Mouse (Mus musculus): ENCODE results near the gene Sephs2. TPM values are rescaled to one million over a fixed set of nuclear protein-coding genes. Genes with fewer than 3 reads are reported as not detected.

Sephs2 gene
- polyA plus RNA-seq (2012; rRNA removed), result 19.5 and 24.6 TPM in 2 replicates

GRCm38 (mm10) chr7:127273925-127274789, at the start of gene Sephs2:
TSS of gene Sephs2 (minus strand) at chr7:127274055.

GRCm38 (mm10) chr7:127296098-127296497, 22.2 kb upstream of the Sephs2 start, which contains the start of gene Itgal:
TSS of gene Itgal (plus strand) at chr7:127296260.

GRCm38 (mm10) chr7:127260309-127261111, 13.3 kb downstream of the Sephs2 start, which contains the start of gene Dctpp1:
TSS of gene Dctpp1 (minus strand) at chr7:127260709.

GRCm38 (mm10) chr7:127243870-127244657, 29.8 kb downstream of the Sephs2 start, which contains the start of gene Zfp771:
TSS of gene Zfp771 (plus strand) at chr7:127244274.

GRCm38 (mm10) chr7:127232622-127233367, 41.1 kb downstream of the Sephs2 start, which contains the start of the genes Zfp553 and Sept1:
TSS of gene Zfp553 (plus strand) at chr7:127233061.
TSS of gene Sept1 (minus strand) at chr7:127233130.

Other genes starting within 250 kb of the Sephs2 start
- gene Maz, start 247.0 kb downstream of the Sephs2 start, polyA plus RNA-seq (2012; rRNA removed), result 393 and 433 TPM in 2 replicates
- 6.5 and 11.3 TPM in 2 replicates for gene Kif22, start 231.6 kb downstream of the Sephs2 start, polyA plus RNA-seq (2012; rRNA removed)
- gene Zg16, start 186.7 kb downstream of the Sephs2 start, polyA plus RNA-seq (2012; rRNA removed), result 4.6 and 8.5 TPM in 2 replicates
- 31.3 and 37.2 TPM in 2 replicates for gene AI467606, start 182.7 kb downstream of the Sephs2 start, polyA plus RNA-seq (2012; rRNA removed)
- gene Qprt, start 151.8 kb downstream of the Sephs2 start, polyA plus RNA-seq (2012; rRNA removed), result 2.5 and 3.0 TPM in 2 replicates
- gene Spn, start 136.2 kb downstream of the Sephs2 start, polyA plus RNA-seq (2012; rRNA removed), result 2.0 and 2.2 TPM in 2 replicates
- 22.5 and 27.3 TPM in 2 replicates for gene Cd2bp2, start 78.0 kb downstream of the Sephs2 start, polyA plus RNA-seq (2012; rRNA removed)
- 37.8 and 46.0 TPM in 2 replicates for gene Tbc1d10b, start 65.6 kb downstream of the Sephs2 start, polyA plus RNA-seq (2012; rRNA removed)
- gene Mylpf, start 65.2 kb downstream of the Sephs2 start, polyA plus RNA-seq (2012; rRNA removed), result 0.89 and 1.2 TPM in 2 replicates
- 30.4 and 32.0 TPM in 2 replicates for gene Zfp553, start 41.0 kb downstream of the Sephs2 start, polyA plus RNA-seq (2012; rRNA removed)
- 13.9 and 22.8 TPM in 2 replicates for gene Sept1, start 40.9 kb downstream of the Sephs2 start, polyA plus RNA-seq (2012; rRNA removed)
- gene Zfp771, start 29.8 kb downstream of the Sephs2 start, polyA plus RNA-seq (2012; rRNA removed), result 290 and 471 TPM in 2 replicates
- 82.3 and 102 TPM in 2 replicates for gene Dctpp1, start 13.3 kb downstream of the Sephs2 start, polyA plus RNA-seq (2012; rRNA removed)
- 4.3 and 4.5 TPM in 2 replicates for gene Itgal, start 22.2 kb upstream of the Sephs2 start, polyA plus RNA-seq (2012; rRNA removed)
- gene Zfp768, start 71.5 kb upstream of the Sephs2 start, polyA plus RNA-seq (2012; rRNA removed), result 48.6 and 54.8 TPM in 2 replicates
- 9.1 and 10.7 TPM in 2 replicates for gene Zfp747, start 102.0 kb upstream of the Sephs2 start, polyA plus RNA-seq (2012; rRNA removed)
- gene 9130019O22Rik, start 113.1 kb upstream of the Sephs2 start, polyA plus RNA-seq (2012; rRNA removed), result 4.5 and 4.6 TPM in 2 replicates
- 7.9 and 11.6 TPM in 2 replicates for gene E430018J23Rik, start 119.6 kb upstream of the Sephs2 start, polyA plus RNA-seq (2012; rRNA removed)
- 7.0 and 8.5 TPM in 2 replicates for gene Zfp764, start 132.8 kb upstream of the Sephs2 start, polyA plus RNA-seq (2012; rRNA removed)
- gene Zfp688, start 148.0 kb upstream of the Sephs2 start, polyA plus RNA-seq (2012; rRNA removed), result 34.3 and 36.2 TPM in 2 replicates
- gene Zfp689, start 175.1 kb upstream of the Sephs2 start, polyA plus RNA-seq (2012; rRNA removed), result 8.0 and 9.3 TPM in 2 replicates
- 62.6 and 76.9 TPM in 2 replicates for gene Prr14, start 185.6 kb upstream of the Sephs2 start, polyA plus RNA-seq (2012; rRNA removed)
- 21.3 and 27.7 TPM in 2 replicates for gene Fbrs, start 205.1 kb upstream of the Sephs2 start, polyA plus RNA-seq (2012; rRNA removed)
- gene Srcap, start 237.9 kb upstream of the Sephs2 start, polyA plus RNA-seq (2012; rRNA removed), result 33.9 and 44.8 TPM in 2 replicates
- 13.3 and 15.7 TPM in 2 replicates for gene Gm42715, start 245.5 kb upstream of the Sephs2 start, polyA plus RNA-seq (2012; rRNA removed)